Mouse (Mus musculus) activated CD4-positive, CD25-positive, alpha-beta regulatory T cell, adult 4 months (primary cell): ENCODE measurements around the gene Dmbt1. TPM values are rescaled to one million over a fixed set of nuclear protein-coding genes. Genes with fewer than 3 reads are reported as not detected.
"Not testable (repeated sequence)": the region's sequence is repeated elsewhere in the genome, so short reads cannot be mapped to it uniquely, and the experiment has no call there.

Experiments used
- ATAC-seq: one replicate; pipeline ENCODE4 v1.8.0; 2017
- polyA plus RNA-seq, 2 experiments: library from polyadenylated mRNA; unstranded; fragments of 100-300 nt; shearing (Covaris generic); gene quantifications; one replicate each; pipeline ENCODE4 v1.2.1; 2017

Gene Dmbt1
- polyA plus RNA-seq: not detected

DNA sequence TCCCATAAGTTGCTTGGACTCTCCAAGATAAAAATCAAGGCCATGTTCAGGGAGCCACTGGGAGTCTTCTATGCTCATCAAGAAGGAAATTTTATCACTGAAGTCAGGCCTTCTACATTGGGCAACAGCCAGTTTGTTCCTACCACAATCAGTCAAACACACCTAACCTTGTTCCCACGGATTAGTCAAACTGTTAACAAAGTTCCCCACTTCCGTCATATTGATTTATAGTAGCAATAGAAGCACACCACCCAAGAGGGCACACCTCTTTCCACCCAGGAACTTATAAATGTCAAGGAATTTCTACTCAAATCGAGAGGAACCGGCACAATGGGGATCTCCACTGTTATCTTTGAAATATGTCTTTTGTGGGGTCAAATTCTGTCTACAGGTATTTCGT, at the start of gene Dmbt1:
Dmbt1 (plus strand) TSS at position 299 of the 400 bp plus-strand sequence.
- no peak for ATAC-seq

GRCm38 (mm10) chr7:130982371-130982770, 49.5 kb upstream of the Dmbt1 start:
- ATAC-seq: no peak

DNA sequence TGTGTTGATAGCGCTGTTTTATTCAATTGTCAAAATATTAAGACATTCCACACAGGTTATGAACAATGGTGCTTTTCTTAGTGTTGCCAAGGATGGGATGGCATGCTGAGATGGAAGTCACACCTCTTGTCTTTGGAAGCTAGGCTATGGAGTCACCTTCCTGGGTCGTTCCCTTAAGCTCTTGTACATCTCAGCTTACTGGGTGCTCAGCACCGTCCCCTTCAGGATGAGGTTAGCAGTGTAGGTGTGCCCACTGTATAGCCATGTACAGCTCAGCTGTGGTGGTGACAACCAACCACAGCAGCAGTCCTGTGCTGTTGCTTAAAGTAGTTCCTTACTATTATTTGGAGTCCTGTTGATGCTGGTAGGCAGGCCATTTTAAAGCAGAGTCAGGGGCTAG, 49.0 kb upstream of the Dmbt1 start:
- no peak for ATAC-seq

GRCm38 (mm10) chr7:130984294-130984693, 47.6 kb upstream of the Dmbt1 start:
- no peak for ATAC-seq

- ATAC-seq: no peak
Measured at GRCm38 (mm10) chr7:130985193-130985592, 46.7 kb upstream of the Dmbt1 start.

- ATAC-seq: no peak
Measured at GRCm38 (mm10) chr7:130985716-130986115, 46.1 kb upstream of the Dmbt1 start.

DNA sequence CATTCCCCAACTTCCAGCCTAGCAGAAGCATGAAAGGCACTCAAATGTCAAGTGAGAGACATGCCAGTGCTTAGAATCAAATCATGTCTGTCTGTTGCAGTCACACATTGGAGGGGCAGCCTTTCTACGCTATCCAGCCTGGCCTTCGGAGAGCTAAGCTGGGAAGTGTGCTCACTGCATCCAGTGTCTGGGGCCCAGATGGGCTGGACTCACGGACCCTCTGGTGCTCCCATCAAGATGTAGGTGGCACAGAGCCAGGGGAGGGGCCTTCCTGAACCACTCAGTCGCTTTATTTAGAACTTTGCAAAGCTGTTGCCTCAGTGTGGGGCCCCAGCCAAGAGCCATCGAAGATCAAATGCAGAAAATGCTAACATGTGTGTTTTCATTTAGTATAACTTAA, 43.7 kb upstream of the Dmbt1 start:
- no peak for ATAC-seq

- ATAC-seq: no peak
Measured at GRCm38 (mm10) chr7:130989371-130989770, 42.5 kb upstream of the Dmbt1 start.

GRCm38 (mm10) chr7:130991174-130991789, 40.6 kb upstream of the Dmbt1 start:
- no peak for ATAC-seq

GRCm38 (mm10) chr7:130993907-130994306, 37.9 kb upstream of the Dmbt1 start:
- ATAC-seq: no peak

GRCm38 (mm10) chr7:131001976-131002726, 29.7 kb upstream of the Dmbt1 start:
- no peak for ATAC-seq

DNA sequence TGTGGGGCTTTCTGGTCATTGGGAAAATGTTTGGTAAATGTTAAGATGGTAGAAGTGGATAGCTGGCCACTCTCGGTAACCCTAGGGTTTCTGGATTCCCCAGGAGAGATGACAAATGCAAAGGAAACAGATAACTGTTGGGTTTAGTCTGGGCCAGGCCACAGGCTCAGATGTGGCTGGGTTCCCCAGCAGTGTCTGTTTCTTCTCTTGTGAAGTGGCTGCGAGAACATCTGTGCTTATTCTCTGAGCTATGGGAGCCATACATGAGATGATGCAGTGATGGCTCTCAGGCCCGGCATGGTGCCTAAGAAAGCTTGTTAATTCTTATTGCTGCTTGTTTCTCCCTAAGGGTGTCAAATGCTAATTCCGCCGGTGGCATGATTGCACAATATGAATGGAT, 27.8 kb upstream of the Dmbt1 start:
- no peak for ATAC-seq

GRCm38 (mm10) chr7:131007221-131007620, 24.6 kb upstream of the Dmbt1 start:
- ATAC-seq: no peak

DNA sequence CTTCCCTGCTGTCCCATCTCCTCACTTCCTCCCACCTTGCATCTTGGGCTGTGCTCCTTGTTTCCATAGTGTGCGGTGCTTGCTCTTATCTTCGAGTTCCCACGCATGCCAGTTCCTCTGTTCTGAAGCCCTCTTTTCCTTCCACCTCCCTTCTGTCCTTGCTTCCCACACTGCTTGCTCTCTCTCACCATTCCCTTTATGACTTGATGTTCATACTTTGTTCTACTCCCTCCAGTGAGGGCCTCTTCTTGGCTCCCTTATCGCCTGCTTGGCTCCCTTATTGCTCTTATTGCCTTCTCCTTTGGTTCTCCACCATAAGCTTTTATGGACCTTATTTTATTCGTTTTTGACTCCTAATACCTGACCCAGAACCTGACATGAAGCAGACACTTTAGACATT, 22.7 kb upstream of the Dmbt1 start:
- ATAC-seq: no peak

DNA sequence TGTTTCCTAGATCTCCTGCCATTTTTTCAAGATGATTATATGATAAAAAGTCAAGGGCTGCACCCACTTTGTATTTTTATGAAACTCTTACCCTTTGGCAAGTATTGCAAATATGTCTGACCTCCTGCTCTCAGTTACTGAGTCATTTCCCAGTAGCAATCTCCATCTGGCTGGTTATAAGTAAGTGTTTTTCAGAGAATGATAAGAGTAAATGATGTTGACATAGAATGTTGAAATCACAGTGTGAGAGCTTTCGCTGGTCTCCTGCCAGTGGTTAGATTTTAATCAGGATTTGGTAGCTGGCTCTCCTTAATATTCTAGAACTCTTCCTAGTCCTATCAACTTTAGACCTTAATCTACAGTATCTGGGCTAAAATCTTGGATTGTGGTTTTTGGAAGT, 20.0 kb upstream of the Dmbt1 start:
- ATAC-seq: no peak

- no peak for ATAC-seq
Measured at GRCm38 (mm10) chr7:131019181-131019580, 12.7 kb upstream of the Dmbt1 start.

DNA sequence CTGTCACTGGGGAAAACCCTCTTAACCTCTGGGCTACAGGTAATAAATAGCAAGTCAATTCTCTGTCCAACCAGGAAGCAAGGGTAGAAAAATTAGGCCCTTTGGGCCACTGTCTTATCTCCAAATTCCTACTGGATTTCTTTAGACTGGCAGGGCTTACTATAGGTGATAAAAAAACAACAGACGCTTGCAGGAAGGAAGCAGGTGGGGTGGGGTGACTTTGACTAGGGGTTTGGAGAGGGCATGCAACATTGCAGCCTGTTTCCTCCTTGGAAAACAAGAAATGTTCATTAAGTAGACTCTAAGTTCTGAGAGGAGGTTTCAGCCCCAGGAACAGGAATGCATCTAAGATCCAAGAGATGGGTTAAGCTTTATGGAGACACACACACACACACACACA, 7.0 kb upstream of the Dmbt1 start:
- ATAC-seq: no peak

DNA sequence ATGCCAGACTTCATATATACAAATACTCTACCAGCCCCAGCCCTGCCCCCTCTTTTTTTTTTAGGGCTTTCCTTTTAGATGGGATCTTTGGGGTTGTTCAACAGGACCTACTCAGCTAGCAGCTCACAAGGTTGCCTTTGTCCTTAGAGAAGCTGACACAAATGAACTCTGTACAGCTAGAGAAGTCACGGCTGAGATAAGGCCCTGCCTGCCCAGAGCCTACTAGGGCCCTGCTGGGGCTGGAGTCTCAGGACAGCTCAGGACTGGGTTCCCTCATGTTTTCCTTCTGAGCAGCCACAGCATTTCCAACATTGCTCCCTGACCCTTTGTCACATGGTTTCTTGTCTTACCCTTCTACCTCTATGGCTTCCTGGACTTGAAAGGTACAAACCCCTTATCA, 4.3 kb upstream of the Dmbt1 start:
- no peak for ATAC-seq

- ATAC-seq: no peak
Measured at GRCm38 (mm10) chr7:131036396-131036795, 4.5 kb downstream of the Dmbt1 start.

- no peak for ATAC-seq
Measured at GRCm38 (mm10) chr7:131037083-131037482, 5.2 kb downstream of the Dmbt1 start.

DNA sequence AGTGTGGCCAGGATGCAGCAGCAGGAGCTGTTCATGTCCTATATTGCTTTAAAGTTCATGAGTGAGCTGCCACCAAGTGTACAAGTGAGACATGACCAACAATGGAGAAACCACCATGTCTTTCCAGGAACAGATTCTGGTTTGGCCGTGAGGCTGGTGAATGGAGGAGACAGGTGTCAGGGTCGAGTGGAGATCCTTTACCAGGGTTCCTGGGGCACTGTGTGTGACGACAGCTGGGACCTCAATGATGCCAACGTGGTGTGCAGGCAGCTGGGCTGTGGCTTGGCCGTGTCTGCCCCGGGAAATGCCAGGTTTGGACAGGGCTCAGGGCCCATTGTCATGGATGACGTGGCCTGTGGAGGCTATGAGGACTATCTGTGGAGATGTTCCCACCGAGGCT, 8.9 kb downstream of the Dmbt1 start:
- ATAC-seq: not testable (repeated sequence)

DNA sequence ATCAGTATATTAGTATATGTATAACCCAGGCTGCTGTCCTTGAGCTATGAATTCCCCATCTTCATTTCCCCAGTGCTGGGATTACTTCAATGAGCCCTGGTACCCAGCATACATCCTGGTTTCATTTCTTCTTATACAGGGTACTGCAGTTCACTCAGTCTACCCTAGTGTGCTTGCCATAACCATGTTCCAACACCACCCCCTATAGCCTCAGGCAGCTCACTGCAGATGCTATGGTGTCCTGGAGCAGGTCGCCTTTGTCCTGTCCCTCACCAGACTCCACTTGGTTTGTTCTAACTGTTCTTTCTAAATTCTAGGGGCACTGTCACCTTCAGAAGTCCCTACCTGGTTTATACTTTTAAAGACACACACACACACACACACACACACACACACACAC, 10.8 kb downstream of the Dmbt1 start:
- no peak for ATAC-seq

DNA sequence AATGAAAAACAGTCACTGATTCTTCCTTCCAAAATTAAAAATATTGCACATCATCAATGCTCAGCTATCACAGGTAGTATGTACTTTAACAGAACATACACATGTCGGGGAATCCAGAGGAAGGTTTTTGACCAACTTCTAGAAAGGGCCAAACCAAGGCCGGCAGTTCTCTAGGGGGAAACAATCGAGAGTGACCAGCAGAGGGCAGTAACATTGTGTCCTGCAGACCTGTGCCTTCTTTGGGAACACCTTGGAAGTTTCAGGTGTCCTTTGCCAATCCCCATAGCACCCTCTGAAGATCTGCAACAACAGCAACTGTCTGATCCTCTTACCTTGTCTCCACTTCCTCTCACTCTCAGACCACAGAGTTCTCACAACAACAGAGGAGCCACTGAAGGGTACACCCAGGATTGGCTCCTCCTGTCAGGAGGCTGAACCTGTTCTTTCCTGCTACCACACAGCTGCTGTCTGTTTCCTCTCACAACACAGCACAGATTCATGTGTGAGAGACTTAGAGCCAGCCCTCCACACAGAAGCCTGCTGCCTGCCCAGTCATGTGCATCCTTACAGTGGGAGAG, 13.5 kb downstream of the Dmbt1 start:
- ATAC-seq: not testable (repeated sequence)

GRCm38 (mm10) chr7:131049829-131050228, 18.0 kb downstream of the Dmbt1 start:
- ATAC-seq: not testable (repeated sequence)
